Mouse (Mus musculus) myocyte (in vitro differentiated cells): ENCODE data around the gene B3galt4. TPM values are rescaled to one million over a fixed set of nuclear protein-coding genes. Genes with fewer than 3 reads are reported as not detected.

ENCODE experiments used
- H3K27me3 ChIP-seq: one replicate; pipeline ENCODE4 v1.6.1; 2011; ENCODE audit not compliant: control insufficient read depth, insufficient read depth, insufficient read length
- H3K36me3 ChIP-seq: one replicate; pipeline ENCODE4 v1.6.1; 2011; ENCODE audit not compliant: control insufficient read depth, insufficient read depth
- H3K4me2 ChIP-seq: one replicate; pipeline ENCODE4 v1.6.1; 2011; ENCODE audit warnings: low read depth, control low read depth
- H3K4me3 ChIP-seq: one replicate; pipeline ENCODE4 v1.5.1; 2011; ENCODE audit warnings: mild to moderate bottlenecking, control low read depth, moderate library complexity
- H3K79me2 ChIP-seq: one replicate; pipeline ENCODE4 v1.6.1; 2011; ENCODE audit not compliant: control insufficient read depth, insufficient read depth
- H3ac ChIP-seq: one replicate; pipeline ENCODE4 v1.6.1; 2011; ENCODE audit not compliant: control insufficient read depth, insufficient read length
- CEBPB ChIP-seq: IDR thresholded peaks from 2 replicates; pipeline ENCODE4 v1.6.1; 2011; ENCODE audit warnings: mild to moderate bottlenecking, moderate library complexity; ENCODE audit not compliant: poor library complexity, insufficient read depth, severe bottlenecking
- E2F4 ChIP-seq: IDR thresholded peaks from one replicate; pipeline ENCODE4 v1.6.1; 2011; ENCODE audit warnings: mild to moderate bottlenecking, control low read depth, moderate library complexity; ENCODE audit not compliant: insufficient read depth
- MAX ChIP-seq: IDR thresholded peaks from one replicate; pipeline ENCODE4 v1.6.1; 2011; ENCODE audit warnings: low read depth, mild to moderate bottlenecking, control low read depth
- MYOD1 ChIP-seq, 3 experiments: IDR thresholded peaks; one replicate each; pipeline ENCODE4 v1.6.1; 2011; ENCODE audit warnings: control low read depth in 2 of 3, low read depth in 2 of 3, mild to moderate bottlenecking in 2 of 3, moderate library complexity in 1 of 3; ENCODE audit not compliant: insufficient read length in 2 of 3, control insufficient read depth in 1 of 3
- MYOG ChIP-seq, 3 experiments: IDR thresholded peaks; one replicate each; pipeline ENCODE4 v1.6.1; 2011; ENCODE audit warnings: control low read depth in 2 of 3, low read depth in 2 of 3, mild to moderate bottlenecking in 2 of 3; ENCODE audit not compliant: insufficient read length in 2 of 3, control insufficient read depth in 1 of 3, insufficient read depth in 1 of 3
- POLR2A ChIP-seq: IDR thresholded peaks from one replicate; pipeline ENCODE4 v1.6.1; 2011; ENCODE audit warnings: low read depth, mild to moderate bottlenecking, control low read depth, moderate library complexity; ENCODE audit not compliant: insufficient read length
- POLR2AphosphoS2 ChIP-seq: IDR thresholded peaks from one replicate; pipeline ENCODE4 v1.6.1; 2011; ENCODE audit warnings: low read depth, control low read depth; ENCODE audit not compliant: insufficient read length
- REST ChIP-seq: IDR thresholded peaks from one replicate; pipeline ENCODE4 v1.6.1; 2011; ENCODE audit warnings: mild to moderate bottlenecking, control low read depth, moderate library complexity; ENCODE audit not compliant: insufficient read depth, insufficient read length
- SRF ChIP-seq: IDR thresholded peaks from one replicate; pipeline ENCODE4 v1.6.1; 2011; ENCODE audit warnings: low read depth; ENCODE audit not compliant: control insufficient read depth, insufficient read length
- TCF12 ChIP-seq: IDR thresholded peaks from one replicate; pipeline ENCODE4 v1.6.1; 2011; ENCODE audit warnings: mild to moderate bottlenecking, control low read depth; ENCODE audit not compliant: poor library complexity, insufficient read depth, severe bottlenecking
- TCF3 ChIP-seq: IDR thresholded peaks from one replicate; pipeline ENCODE4 v1.6.1; 2011; ENCODE audit warnings: low read depth, control low read depth; ENCODE audit not compliant: insufficient read length
- USF1 ChIP-seq: IDR thresholded peaks from one replicate; pipeline ENCODE4 v1.6.1; 2011; ENCODE audit warnings: low read depth, mild to moderate bottlenecking, control low read depth, moderate library complexity
- polyA plus RNA-seq: library from polyadenylated mRNA; unstranded; fragments of >200 nt; fragmentation: generic; extraction: Trizol; gene quantifications from one replicate; pipeline ENCODE4 v1.2.1, GENCODE M21; 2012; ENCODE audit warnings: missing spikeins

B3galt4 gene
- polyA plus RNA-seq, 1 experiment, result 1.2 TPM

DNA sequence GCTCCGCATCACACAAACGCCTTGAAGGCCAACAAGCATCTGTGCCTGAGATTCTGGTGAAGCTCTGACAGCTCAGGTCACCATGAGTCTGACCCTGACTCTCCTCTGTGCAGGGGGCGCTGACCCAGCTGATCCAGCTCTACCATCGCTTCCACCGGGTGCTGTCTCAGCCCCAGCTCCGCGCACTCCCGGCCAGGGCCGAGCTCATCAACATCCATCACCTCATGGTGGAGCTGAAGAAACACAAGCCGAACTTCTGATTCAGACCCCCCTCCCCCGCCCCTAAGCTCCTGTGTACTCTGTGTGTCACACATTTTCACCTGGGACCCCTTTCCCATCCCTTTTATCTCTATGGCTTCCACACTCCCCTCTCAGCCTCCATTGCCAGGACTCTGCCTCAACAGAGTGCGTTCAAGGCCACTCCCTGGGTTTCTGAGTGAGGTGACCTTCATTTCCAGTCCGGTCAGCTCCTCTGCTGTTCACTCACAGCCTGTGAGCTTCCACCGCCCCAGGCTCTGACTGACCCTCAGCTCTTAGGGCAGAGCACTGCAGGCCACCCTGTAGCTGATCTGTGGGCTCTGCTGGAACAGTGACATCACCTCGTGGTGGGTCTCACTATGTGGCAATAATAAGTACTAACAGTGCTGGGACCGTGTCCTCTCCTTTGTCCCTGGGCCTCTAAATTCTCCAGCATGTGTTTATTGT lies 14.7 kb upstream of the B3galt4 start:
- Histone ChIP-seq H3K36me3 (no peaks in the 10 kb centered on the region), H3ac (no peak overlapping the region), H3K4me2 (no peak overlapping the region)

DNA sequence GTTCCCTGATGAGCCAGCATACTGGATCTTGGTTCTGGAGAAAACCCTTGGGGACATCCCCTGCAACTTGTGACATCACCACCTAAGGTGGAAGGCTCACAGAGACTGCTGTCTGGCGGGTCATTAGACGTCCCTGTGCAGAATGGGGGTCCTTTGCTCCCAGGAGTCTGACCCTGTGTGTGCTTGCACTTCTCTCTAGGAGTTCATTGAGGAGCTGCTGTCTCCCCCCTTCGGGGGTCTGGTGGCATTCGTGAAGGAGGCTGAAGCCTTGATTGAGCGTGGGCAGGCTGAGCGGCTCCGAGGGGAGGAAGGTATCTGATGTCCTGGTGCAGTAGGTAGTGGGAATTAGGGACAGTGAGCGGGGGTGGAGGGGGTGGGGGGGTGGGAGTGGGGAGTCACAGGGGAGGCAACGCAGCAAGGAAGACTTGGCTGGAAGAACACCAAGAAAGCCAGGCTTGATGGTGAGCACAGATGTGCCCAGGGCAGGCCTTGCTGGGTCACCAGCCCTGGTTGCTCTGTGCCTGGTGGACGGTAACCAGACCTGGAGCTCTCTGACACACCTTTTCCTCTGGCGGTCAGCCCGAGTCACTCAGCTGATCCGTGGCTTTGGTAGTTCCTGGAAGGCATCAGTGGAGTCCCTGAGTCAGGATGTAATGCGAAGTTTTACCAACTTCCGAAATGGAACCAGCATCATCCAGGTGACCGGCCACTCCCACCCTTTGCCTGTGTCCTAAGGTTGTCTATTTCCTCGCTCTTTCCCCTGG lies 14.0 kb upstream of the B3galt4 start:
- Histone ChIP-seq H3K36me3 (no peaks in the 10 kb centered on the region), H3K79me2 (no peaks in the 10 kb centered on the region), H3K4me3 (no peak overlapping the region), H3K27me3 (no peaks in the 10 kb centered on the region), H3ac (no peak overlapping the region), H3K4me2 (no peak overlapping the region)
- TF ChIP-seq TCF12, result no peak
- no peak for TF ChIP-seq USF1
- TF ChIP-seq MAX, result no peak
- no peak for TF ChIP-seq SRF
- no peak for TF ChIP-seq POLR2AphosphoS2
- TF ChIP-seq POLR2A, result no peak
- no peak for TF ChIP-seq MYOD1 (IDR thresholded peaks at IDR 0.05; ENCODE audit: control insufficient read depth in 1 of 3, insufficient read length in 2 of 3, low read depth in 2 of 3)

More for the DNA sequence above, 14.7 kb upstream of the B3galt4 start:
- Histone ChIP-seq H3K4me3 (no peak overlapping the region), H3K27me3 (no peaks in the 10 kb centered on the region), H3K79me2 (no peaks in the 10 kb centered on the region)
- TF ChIP-seq MYOG (IDR thresholded peaks at IDR 0.05; ENCODE audit: control insufficient read depth in 1 of 3, insufficient read depth in 1 of 3, insufficient read length in 2 of 3, low read depth in 2 of 3) (no peak), E2F4 (no peak)

DNA sequence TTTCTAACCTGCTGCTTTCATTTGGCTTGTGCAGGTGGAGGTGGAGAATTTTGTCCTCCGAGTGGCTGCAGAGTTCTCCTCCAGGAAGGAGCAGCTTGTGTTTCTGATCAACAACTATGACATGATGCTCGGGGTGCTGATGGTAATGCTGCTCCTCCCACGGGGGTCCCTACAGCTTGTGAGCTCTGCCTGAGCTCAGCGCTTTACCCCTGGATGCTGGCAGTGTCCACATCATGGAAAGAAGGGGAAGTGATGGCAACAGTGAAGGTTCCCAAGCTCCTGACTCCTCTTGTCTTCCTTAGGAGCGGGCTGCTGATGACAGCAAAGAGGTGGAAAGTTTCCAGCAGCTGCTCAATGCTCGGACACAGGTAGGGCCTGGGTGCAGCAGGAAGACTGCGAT lies 11.6 kb upstream of the B3galt4 start:
- no peaks in the 10 kb centered on the region for H3K36me3 ChIP-seq
- no peaks in the 10 kb centered on the region for H3K27me3 ChIP-seq
- H3K79me2 ChIP-seq, result no peaks in the 10 kb centered on the region
- TF ChIP-seq CEBPB (no peak), REST (no peak), TCF12 (no peak), MYOD1 (IDR thresholded peaks at IDR 0.05; ENCODE audit: control insufficient read depth in 1 of 3, insufficient read length in 2 of 3, low read depth in 2 of 3) (no peak), MAX (no peak), USF1 (no peak), TCF3 (no peak), POLR2AphosphoS2 (no peak), SRF (no peak)
- no peak overlapping the region for H3K4me3 ChIP-seq
- no peak overlapping the region for H3K4me2 ChIP-seq
- no peak overlapping the region for H3ac ChIP-seq

DNA sequence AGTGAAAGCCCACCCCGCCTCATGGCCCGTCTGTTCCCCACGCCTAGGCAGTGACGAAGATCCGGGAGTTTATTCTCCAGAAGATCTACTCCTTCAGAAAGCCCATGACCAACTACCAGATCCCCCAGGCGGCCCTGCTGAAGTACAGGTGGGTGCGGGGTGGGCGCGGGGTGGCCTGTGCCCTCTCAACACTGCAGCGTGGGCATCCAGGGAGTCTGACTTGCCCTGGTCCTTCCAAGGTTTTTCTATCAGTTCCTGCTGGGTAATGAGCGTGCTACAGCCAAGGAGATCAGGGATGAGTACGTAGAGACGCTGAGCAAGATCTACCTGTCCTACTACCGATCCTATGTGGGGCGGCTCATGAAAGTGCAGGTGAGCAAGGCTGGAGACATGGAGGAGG lies 8.7 kb upstream of the B3galt4 start:
- TF ChIP-seq USF1 (no peak), MYOG (IDR thresholded peaks at IDR 0.05; ENCODE audit: control insufficient read depth in 1 of 3, insufficient read depth in 1 of 3, insufficient read length in 2 of 3, low read depth in 2 of 3) (no peak), MAX (no peak), REST (no peak), SRF (no peak), CEBPB (no peak), POLR2A (no peak), TCF12 (no peak), TCF3 (no peak), POLR2AphosphoS2 (no peak), E2F4 (no peak), MYOD1 (IDR thresholded peaks at IDR 0.05; ENCODE audit: control insufficient read depth in 1 of 3, insufficient read length in 2 of 3, low read depth in 2 of 3) (no peak)

DNA sequence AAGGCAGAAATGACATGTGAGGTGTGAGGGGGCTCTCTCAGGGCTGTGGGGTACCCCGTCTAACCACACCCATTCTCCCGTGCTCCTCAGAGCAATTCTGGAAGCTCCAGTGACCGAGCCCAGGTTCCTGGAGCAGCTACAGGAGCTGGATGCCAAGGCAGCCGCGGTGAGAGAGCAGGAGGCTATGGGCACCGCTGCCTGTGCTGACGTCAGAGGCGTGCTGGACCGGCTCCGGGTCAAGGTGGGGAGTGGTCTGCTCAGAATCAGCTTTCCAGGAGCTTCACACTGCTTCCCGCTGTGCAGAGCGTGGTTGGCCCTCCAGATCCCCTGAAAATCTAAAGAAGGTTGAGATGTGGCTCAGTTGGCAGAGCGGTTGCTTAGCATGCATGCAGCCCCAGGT lies 7.8 kb upstream of the B3galt4 start:
- Histone ChIP-seq H3K79me2 (peaks cover 18% of the 10 kb centered on the region), H3K4me3 (no peak overlapping the region), H3K27me3 (no peaks in the 10 kb centered on the region), H3K36me3 (peaks cover 5% of the 10 kb centered on the region), H3ac (no peak overlapping the region), H3K4me2 (no peak overlapping the region)
- TF ChIP-seq CEBPB (no peak), POLR2A (no peak), SRF (no peak), TCF3 (no peak), MAX (no peak), TCF12 (no peak), REST (no peak), USF1 (no peak), MYOD1 (IDR thresholded peaks at IDR 0.05; ENCODE audit: control insufficient read depth in 1 of 3, insufficient read length in 2 of 3, low read depth in 2 of 3) (no peak), MYOG (IDR thresholded peaks at IDR 0.05; ENCODE audit: control insufficient read depth in 1 of 3, insufficient read depth in 1 of 3, insufficient read length in 2 of 3, low read depth in 2 of 3) (no peak), POLR2AphosphoS2 (no peak), E2F4 (no peak)

More for the DNA sequence above, 8.7 kb upstream of the B3galt4 start:
- no peak overlapping the region for H3K4me3 ChIP-seq
- no peaks in the 10 kb centered on the region for H3K36me3 ChIP-seq
- no peaks in the 10 kb centered on the region for H3K27me3 ChIP-seq
- H3K79me2 ChIP-seq, result peaks cover 10% of the 10 kb centered on the region
- no peak overlapping the region for H3ac ChIP-seq
- no peak overlapping the region for H3K4me2 ChIP-seq
